Mouse (Mus musculus): ENCODE results near the gene Loxl3.
A peak's percentile ranks its signal among the peaks of the same experiment; 100 is the strongest.

Loxl3 gene

GRCm38 (mm10) chr6:83092416-83093127 is 58.6 kb downstream of the Loxl3 start:
- DNase-seq = no peak

GRCm38 (mm10) chr6:83095968-83096367 is 62.0 kb downstream of the Loxl3 start:
- DNase-seq = no peak

GRCm38 (mm10) chr6:83098411-83098810 is 64.4 kb downstream of the Loxl3 start:
- DNase-seq = no peak

- peak; percentile 92 for DNase-seq
These were observed 67.3 kb downstream of the Loxl3 start, which contains the start of the genes Ccdc142 and Gm42688 for GRCm38 (mm10) chr6:83101316-83101687. Ccdc142 (plus strand) TSS chr6:83101601. Gm42688 (plus strand) TSS chr6:83101617.

GRCm38 (mm10) chr6:83101688-83102556 is 67.9 kb downstream of the Loxl3 start:
- DNase-seq = peak; percentile 63

All from cerebellum, adult 11-12 months (tissue).